Mouse (Mus musculus): ENCODE results near the gene 1700013G24Rik. TPM values are rescaled to one million over a fixed set of nuclear protein-coding genes. Genes with fewer than 3 reads are reported as not detected.

The 1700013G24Rik gene
- polyA plus RNA-seq, 1 experiment = 1,386 TPM

DNA sequence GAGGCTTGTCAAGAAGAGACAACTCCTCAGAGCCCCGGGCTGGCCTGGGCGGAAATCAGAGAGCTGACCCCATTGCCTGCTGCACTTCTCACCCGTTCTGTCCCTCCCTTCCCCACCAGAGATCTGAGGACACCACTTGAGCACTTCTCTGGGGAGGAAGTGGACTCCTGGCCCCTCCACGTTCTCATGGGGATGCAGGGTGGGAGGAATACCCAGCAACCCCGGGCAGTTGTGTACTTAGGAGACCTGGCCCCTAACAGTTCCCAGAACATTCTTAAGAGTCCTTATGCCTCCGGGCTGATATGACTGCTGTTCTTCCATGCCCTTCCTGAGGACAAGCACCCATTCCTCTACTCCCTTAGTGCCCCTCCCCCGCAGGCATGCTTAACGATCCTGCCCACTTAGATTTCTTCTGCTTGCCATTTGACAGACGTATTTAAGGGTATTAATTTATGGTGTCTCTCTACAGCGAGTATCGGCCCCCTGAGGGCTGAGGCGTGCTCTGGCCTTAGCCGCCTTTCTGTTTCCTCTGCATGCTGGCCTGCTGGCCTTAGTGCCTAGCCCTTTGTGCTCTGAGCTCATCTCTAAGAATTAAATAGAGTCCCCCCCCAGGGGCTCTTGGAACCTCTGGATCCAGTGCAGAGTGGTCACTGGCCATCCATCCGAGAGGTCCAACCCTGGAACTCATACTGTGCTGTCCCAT lies 32.3 kb downstream of the 1700013G24Rik start:
- no peaks in the 10 kb centered on the region for H3K36me3 ChIP-seq (ENCODE audit: control insufficient read depth, insufficient read depth, low read length)
- no peak overlapping the region for H3K27ac ChIP-seq (ENCODE audit: control insufficient read depth, insufficient read depth, low read depth, low read length)
- H3K4me3 ChIP-seq (ENCODE audit: control insufficient read depth, low read depth, low read length) = no peak overlapping the region
- no peaks in the 10 kb centered on the region for H3K27me3 ChIP-seq (ENCODE audit: control insufficient read depth, insufficient read depth, low read length)
- H3K4me1 ChIP-seq (ENCODE audit: control insufficient read depth, insufficient read depth, low read length) = peaks cover 10% of the 10 kb centered on the region
- TF ChIP-seq POLR2A (IDR thresholded peaks at IDR 0.05; ENCODE audit: control insufficient read depth, low read depth, low read length) (no peak), CTCF (IDR thresholded peaks at IDR 0.05; ENCODE audit: control insufficient read depth, insufficient read depth, insufficient replicate concordance, low read depth, low read length) (no peak)

DNA sequence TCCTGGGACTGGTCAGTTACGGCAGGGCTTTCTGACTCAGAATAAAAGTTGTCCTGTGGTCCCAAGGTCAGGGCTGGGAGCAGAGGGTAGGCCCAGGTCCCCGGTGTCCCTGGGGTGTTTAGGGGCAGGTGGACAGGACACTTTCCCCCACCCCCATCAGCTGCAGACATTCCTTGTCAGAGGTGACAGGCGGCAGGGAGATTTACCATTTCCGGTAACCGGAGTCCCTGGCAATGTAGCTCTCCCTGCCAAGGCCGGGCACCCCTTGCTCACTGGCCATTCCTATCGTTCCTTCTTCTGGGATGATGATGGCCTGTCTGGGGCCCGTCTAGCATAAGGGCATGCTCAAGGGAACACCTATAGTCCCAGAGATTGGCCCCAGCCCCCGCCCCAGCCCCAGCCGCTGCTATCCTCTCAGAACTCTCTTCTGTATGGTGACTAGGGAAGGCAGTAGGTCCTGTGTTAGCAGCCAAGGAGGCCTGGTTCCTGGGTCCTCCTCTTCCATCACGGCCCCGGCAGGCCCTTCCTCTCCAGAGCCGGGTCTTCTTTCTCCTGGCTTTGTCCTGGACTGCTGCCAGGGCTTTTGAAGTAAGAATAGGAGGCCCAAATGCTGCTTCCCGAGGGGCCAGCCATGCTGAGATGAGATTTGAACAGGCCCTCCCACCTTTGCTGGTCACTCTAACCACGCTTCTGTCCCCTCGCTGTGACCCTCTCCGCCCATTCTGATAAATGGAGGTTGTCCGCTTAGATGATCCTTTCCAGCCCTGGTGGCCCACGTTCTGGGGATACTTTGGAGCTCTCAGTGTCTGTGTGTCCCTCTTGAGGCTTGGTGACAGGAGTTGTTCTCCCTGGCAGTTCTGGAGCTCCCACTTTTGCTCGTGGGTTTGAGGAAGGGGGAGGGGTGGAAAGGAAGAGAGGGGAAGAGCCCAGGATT lies 33.3 kb downstream of the 1700013G24Rik start:
- Histone ChIP-seq H3K4me3 (ENCODE audit: control insufficient read depth, low read depth, low read length) (no peak overlapping the region), H3K4me1 (ENCODE audit: control insufficient read depth, insufficient read depth, low read length) (peaks cover 10% of the 10 kb centered on the region), H3K27me3 (ENCODE audit: control insufficient read depth, insufficient read depth, low read length) (no peaks in the 10 kb centered on the region), H3K27ac (ENCODE audit: control insufficient read depth, insufficient read depth, low read depth, low read length) (no peak overlapping the region; the same call in 1 of the 2 replicates), H3K36me3 (ENCODE audit: control insufficient read depth, insufficient read depth, low read length) (no peaks in the 10 kb centered on the region)
- no peak for TF ChIP-seq CTCF (IDR thresholded peaks at IDR 0.05; ENCODE audit: control insufficient read depth, insufficient read depth, insufficient replicate concordance, low read depth, low read length)
- no peak for TF ChIP-seq POLR2A (IDR thresholded peaks at IDR 0.05; ENCODE audit: control insufficient read depth, low read depth, low read length)

- no peak for TF ChIP-seq CTCF (IDR thresholded peaks at IDR 0.05; ENCODE audit: control insufficient read depth, insufficient read depth, insufficient replicate concordance, low read depth, low read length)
- TF ChIP-seq POLR2A (IDR thresholded peaks at IDR 0.05; ENCODE audit: control insufficient read depth, low read depth, low read length) = no peak
- Histone ChIP-seq H3K27me3 (ENCODE audit: control insufficient read depth, insufficient read depth, low read length) (no peaks in the 10 kb centered on the region), H3K4me1 (ENCODE audit: control insufficient read depth, insufficient read depth, low read length) (peaks cover 8% of the 10 kb centered on the region), H3K36me3 (ENCODE audit: control insufficient read depth, insufficient read depth, low read length) (no peaks in the 10 kb centered on the region), H3K4me3 (ENCODE audit: control insufficient read depth, low read depth, low read length) (no peak overlapping the region), H3K27ac (ENCODE audit: control insufficient read depth, insufficient read depth, low read depth, low read length) (no peak overlapping the region; the same call in 1 of the 2 replicates)
Measured at GRCm38 (mm10) chr4:137487286-137488000, 34.4 kb downstream of the 1700013G24Rik start.

GRCm38 (mm10) chr4:137488038-137488437 lies 35.0 kb downstream of the 1700013G24Rik start:
- peaks cover 8% of the 10 kb centered on the region for H3K4me1 ChIP-seq (ENCODE audit: control insufficient read depth, insufficient read depth, low read length)
- H3K27ac ChIP-seq (ENCODE audit: control insufficient read depth, insufficient read depth, low read depth, low read length) = peak overlapping the region; percentile 40; the same call in 1 of the 2 replicates
- no peak overlapping the region for H3K4me3 ChIP-seq (ENCODE audit: control insufficient read depth, low read depth, low read length)

DNA sequence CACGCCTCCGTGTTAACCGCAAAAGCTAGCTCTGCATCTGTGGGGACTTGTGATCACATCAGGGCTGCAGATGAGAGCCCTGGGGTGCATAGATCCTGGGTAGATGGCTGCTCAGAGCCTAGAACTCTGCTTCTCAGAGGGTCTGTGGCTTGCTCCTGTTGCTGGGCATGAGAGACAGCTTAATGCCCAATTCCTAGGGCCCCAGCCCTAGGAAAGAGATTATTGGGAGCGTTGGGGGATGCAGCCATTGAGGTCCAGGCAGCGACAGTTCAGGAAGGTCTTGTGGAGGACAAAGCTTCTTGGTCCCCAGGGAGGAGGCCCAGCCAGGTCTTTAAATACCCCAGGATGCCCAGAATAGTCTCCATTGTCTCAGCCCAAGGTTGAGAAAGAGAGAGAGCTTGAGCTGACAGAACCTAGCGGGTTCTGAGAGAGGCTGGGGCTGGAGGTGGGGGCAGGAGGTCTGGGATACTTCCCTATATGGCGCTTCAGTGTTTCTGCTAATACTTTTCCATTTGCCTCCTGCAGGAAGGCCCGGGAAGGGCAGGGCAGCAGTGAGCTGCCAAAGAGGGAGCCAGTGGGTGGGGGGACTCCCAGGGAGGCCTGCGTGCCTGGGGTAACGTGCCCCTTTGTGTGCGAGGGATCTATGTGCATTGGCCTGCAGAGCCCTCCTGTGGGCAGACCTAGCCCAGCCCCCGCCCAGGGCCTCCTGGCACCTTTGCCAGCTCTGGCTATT lies 35.7 kb downstream of the 1700013G24Rik start:
- no peak overlapping the region for H3K4me3 ChIP-seq (ENCODE audit: control insufficient read depth, low read depth, low read length)
- H3K27me3 ChIP-seq (ENCODE audit: control insufficient read depth, insufficient read depth, low read length) = no peaks in the 10 kb centered on the region
- TF ChIP-seq POLR2A (IDR thresholded peaks at IDR 0.05; ENCODE audit: control insufficient read depth, low read depth, low read length) = no peak
- TF ChIP-seq CTCF (IDR thresholded peaks at IDR 0.05; ENCODE audit: control insufficient read depth, insufficient read depth, insufficient replicate concordance, low read depth, low read length) = peak; percentile 27; the same call in 1 of the 2 replicates
- no peaks in the 10 kb centered on the region for H3K36me3 ChIP-seq (ENCODE audit: control insufficient read depth, insufficient read depth, low read length)
- H3K27ac ChIP-seq (ENCODE audit: control insufficient read depth, insufficient read depth, low read depth, low read length) = peak overlapping the region; percentile 25
- H3K4me1 ChIP-seq (ENCODE audit: control insufficient read depth, insufficient read depth, low read length) = peaks cover 8% of the 10 kb centered on the region

More at GRCm38 (mm10) chr4:137488038-137488437, 35.0 kb downstream of the 1700013G24Rik start:
- TF ChIP-seq POLR2A (IDR thresholded peaks at IDR 0.05; ENCODE audit: control insufficient read depth, low read depth, low read length) (no peak), CTCF (IDR thresholded peaks at IDR 0.05; ENCODE audit: control insufficient read depth, insufficient read depth, insufficient replicate concordance, low read depth, low read length) (no peak)
- Histone ChIP-seq H3K27me3 (ENCODE audit: control insufficient read depth, insufficient read depth, low read length) (no peaks in the 10 kb centered on the region), H3K36me3 (ENCODE audit: control insufficient read depth, insufficient read depth, low read length) (no peaks in the 10 kb centered on the region)

- TF ChIP-seq POLR2A (IDR thresholded peaks at IDR 0.05; ENCODE audit: control insufficient read depth, low read depth, low read length) (no peak), CTCF (IDR thresholded peaks at IDR 0.05; ENCODE audit: control insufficient read depth, insufficient read depth, insufficient replicate concordance, low read depth, low read length) (no peak)
- Histone ChIP-seq H3K4me3 (ENCODE audit: control insufficient read depth, low read depth, low read length) (no peak overlapping the region), H3K27ac (ENCODE audit: control insufficient read depth, insufficient read depth, low read depth, low read length) (no peak overlapping the region), H3K27me3 (ENCODE audit: control insufficient read depth, insufficient read depth, low read length) (no peaks in the 10 kb centered on the region), H3K36me3 (ENCODE audit: control insufficient read depth, insufficient read depth, low read length) (no peaks in the 10 kb centered on the region), H3K4me1 (ENCODE audit: control insufficient read depth, insufficient read depth, low read length) (peaks cover 4% of the 10 kb centered on the region)
Measured at GRCm38 (mm10) chr4:137489996-137490395, 36.9 kb downstream of the 1700013G24Rik start.
